Mouse (Mus musculus) heart, embryonic 12.5 days (tissue): Measurements from ENCODE around the gene Vps13c. TPM values are rescaled to one million over a fixed set of nuclear protein-coding genes. Genes with fewer than 3 reads are reported as not detected.

Experiments used
- ATAC-seq: fragments of 200-750 bp; cut with Nextera tagmentation; 2 replicates; pipeline ENCODE4 v1.8.0; 2017; ENCODE audit warnings: moderate TSS enrichment, moderate library complexity; ENCODE audit not compliant: insufficient number of reproducible peaks, low FRiP score
- H3K27ac ChIP-seq: fragments of 300-500 bp; sonication (generic); 2 replicates; pipeline ENCODE4 v1.5.1; 2016; ENCODE audit warnings: mild to moderate bottlenecking, moderate library complexity; ENCODE audit not compliant: poor library complexity, severe bottlenecking
- H3K27me3 ChIP-seq: fragments of 300-500 bp; sonication (generic); replicated peaks from 2 replicates; pipeline ENCODE4 v1.6.1; 2016; ENCODE audit warnings: mild to moderate bottlenecking, moderate library complexity
- H3K36me3 ChIP-seq: fragments of 300-500 bp; sonication (generic); 2 replicates; pipeline ENCODE4 v1.6.1; 2016; ENCODE audit warnings: mild to moderate bottlenecking, moderate library complexity
- H3K4me1 ChIP-seq: fragments of 300-500 bp; sonication (generic); replicated peaks from 2 replicates; pipeline ENCODE4 v1.6.1; 2016; ENCODE audit warnings: mild to moderate bottlenecking
- H3K4me2 ChIP-seq: fragments of 300-500 bp; sonication (generic); 2 replicates; pipeline ENCODE4 v1.6.1; 2016; ENCODE audit warnings: mild to moderate bottlenecking, moderate library complexity
- H3K4me3 ChIP-seq: fragments of 300-500 bp; sonication (generic); 2 replicates; pipeline ENCODE4 v1.5.1; 2016; ENCODE audit warnings: mild to moderate bottlenecking
- H3K9ac ChIP-seq: fragments of 300-500 bp; sonication (generic); 2 replicates; pipeline ENCODE4 v1.6.1; 2016; ENCODE audit warnings: mild to moderate bottlenecking, moderate library complexity
- H3K9me3 ChIP-seq: fragments of 300-500 bp; sonication (generic); replicated peaks from 2 replicates; pipeline ENCODE4 v1.6.1; 2016; ENCODE audit warnings: mild to moderate bottlenecking, moderate library complexity
- WGBS: fragments of 180-500 bp; shearing (Covaris S2); methylation state at CpG from one replicate; pipeline ENCODE4 v1.1.7; 2016; 5-methylcytosine and 5-hydroxymethylcytosine counted together
- polyA plus RNA-seq: library from polyadenylated mRNA; unstranded; fragments of >200 nt; fragmentation: Nextera tagmentation; extraction: Ambion mirVana; gene quantifications from 2 replicates; pipeline ENCODE4 v1.2.1, GENCODE M21; 2016

The Vps13c gene
- polyA plus RNA-seq, 1 experiment from 2014 or later = 6.3 TPM

- no peak overlapping the region for H3K9ac ChIP-seq
- H3K4me3 ChIP-seq = no peak overlapping the region
- H3K4me2 ChIP-seq = no peak overlapping the region
- 79% methylated on average over 5 of the region's 5 CpGs for WGBS
- no peaks in the 10 kb centered on the region for H3K27me3 ChIP-seq
- 0 out of 2 replicates have a peak, but pooled peaks cover 2% of the 10 kb centered on the region for H3K36me3 ChIP-seq
- no peaks in the 10 kb centered on the region; the same call in 1 of the 2 replicates for H3K4me1 ChIP-seq
- H3K9me3 ChIP-seq = no peaks in the 10 kb centered on the region
- ATAC-seq = no peak
- H3K27ac ChIP-seq = no peak overlapping the region
These were observed 23.1 kb downstream of the Vps13c start for GRCm38 (mm10) chr9:67863332-67863731.

- Histone ChIP-seq H3K4me1 (no peaks in the 10 kb centered on the region; the same call in 1 of the 2 replicates), H3K9ac (no peak overlapping the region), H3K27ac (no peak overlapping the region), H3K9me3 (no peaks in the 10 kb centered on the region), H3K36me3 (no peaks in the 10 kb centered on the region), H3K4me2 (no peak overlapping the region), H3K4me3 (no peak overlapping the region), H3K27me3 (no peaks in the 10 kb centered on the region)
- WGBS = 78% methylated on average over 4 of the region's 4 CpGs
- ATAC-seq = no peak
These were observed 23.8 kb downstream of the Vps13c start for GRCm38 (mm10) chr9:67864011-67864410.

DNA sequence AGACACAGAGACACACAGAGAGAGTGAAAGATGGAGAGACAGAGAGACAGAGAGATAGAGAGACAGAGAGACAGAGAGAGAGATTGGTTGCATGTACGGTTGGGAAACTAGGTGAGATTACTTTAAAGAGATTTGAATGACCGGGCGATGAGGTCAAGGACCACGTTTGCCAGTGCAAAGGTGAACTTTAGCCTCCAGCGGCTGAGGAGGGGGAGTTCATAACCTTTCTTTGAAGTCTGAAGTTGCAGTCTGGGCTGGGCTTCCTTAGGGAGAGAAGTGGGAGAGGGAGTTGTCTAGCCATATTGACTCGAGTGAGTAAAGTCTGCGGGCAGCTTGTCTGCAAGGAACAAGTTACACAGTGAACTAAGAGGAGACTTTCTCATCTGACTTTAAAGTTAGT, 25.2 kb downstream of the Vps13c start:
- 68% methylated on average over 7 of the region's 7 CpGs for WGBS
- no peak for ATAC-seq

GRCm38 (mm10) chr9:67867411-67867810, 27.2 kb downstream of the Vps13c start:
- H3K4me3 ChIP-seq = no peak overlapping the region
- peaks cover 7% of the 10 kb centered on the region for H3K4me1 ChIP-seq
- no peaks in the 10 kb centered on the region for H3K9me3 ChIP-seq
- no peak overlapping the region for H3K27ac ChIP-seq
- 83% methylated on average over 6 of the region's 6 CpGs for WGBS
- H3K4me2 ChIP-seq = no peak overlapping the region
- H3K27me3 ChIP-seq = no peaks in the 10 kb centered on the region
- H3K36me3 ChIP-seq = peaks cover under 1% of the 10 kb centered on the region; the same call in 1 of the 2 replicates
- no peak for ATAC-seq
- no peak overlapping the region for H3K9ac ChIP-seq

More for the DNA sequence above, 25.2 kb downstream of the Vps13c start:
- H3K4me3 ChIP-seq = no peak overlapping the region
- peaks cover 7% of the 10 kb centered on the region for H3K4me1 ChIP-seq
- H3K27ac ChIP-seq = no peak overlapping the region
- no peak overlapping the region for H3K9ac ChIP-seq
- H3K36me3 ChIP-seq = no peaks in the 10 kb centered on the region
- no peak overlapping the region for H3K4me2 ChIP-seq
- no peaks in the 10 kb centered on the region for H3K27me3 ChIP-seq
- H3K9me3 ChIP-seq = no peaks in the 10 kb centered on the region

DNA sequence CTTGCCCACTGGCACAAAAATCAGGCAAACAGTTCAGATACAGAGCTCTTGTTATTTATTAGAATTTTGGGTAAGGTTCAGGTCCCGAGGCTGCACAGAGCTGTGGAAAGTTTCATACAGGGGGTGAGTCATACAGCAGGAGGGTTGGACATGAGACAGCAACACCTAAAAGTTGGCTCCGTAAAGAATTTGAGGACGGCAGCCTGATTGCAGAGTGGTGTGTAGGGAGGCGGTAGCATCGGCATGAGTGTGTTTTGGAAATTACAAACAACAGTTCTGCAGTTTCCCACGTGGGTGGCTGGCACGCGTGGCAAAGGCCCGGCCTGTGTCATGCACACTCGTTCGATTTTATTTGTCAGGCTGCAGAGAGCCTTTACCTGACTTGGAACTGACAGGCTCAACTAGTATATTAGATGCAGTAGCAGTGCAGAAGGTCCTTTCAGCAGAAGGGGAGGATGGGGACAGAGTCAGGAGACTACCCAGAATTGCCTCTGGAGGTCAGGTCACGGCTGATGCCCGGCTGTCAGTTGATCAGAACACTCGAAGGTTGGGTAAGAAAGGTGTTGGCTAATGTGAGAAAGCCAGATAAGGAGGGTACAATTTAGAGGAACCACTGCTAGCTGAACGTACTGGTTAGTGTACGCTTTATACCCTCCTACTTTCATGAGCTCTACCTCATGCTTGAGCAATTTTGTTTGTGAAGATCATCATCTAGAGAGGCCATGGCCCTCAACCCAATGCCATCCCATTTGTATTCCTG, 29.7 kb downstream of the Vps13c start:
- ATAC-seq = no peak
- Histone ChIP-seq H3K9ac (no peak overlapping the region), H3K4me1 (peaks cover 7% of the 10 kb centered on the region), H3K4me2 (no peak overlapping the region), H3K27ac (no peak overlapping the region), H3K27me3 (no peaks in the 10 kb centered on the region), H3K9me3 (no peaks in the 10 kb centered on the region), H3K36me3 (peaks cover 2% of the 10 kb centered on the region; the same call in 1 of the 2 replicates), H3K4me3 (no peak overlapping the region)
- 71% methylated on average over 16 of the region's 16 CpGs for WGBS

DNA sequence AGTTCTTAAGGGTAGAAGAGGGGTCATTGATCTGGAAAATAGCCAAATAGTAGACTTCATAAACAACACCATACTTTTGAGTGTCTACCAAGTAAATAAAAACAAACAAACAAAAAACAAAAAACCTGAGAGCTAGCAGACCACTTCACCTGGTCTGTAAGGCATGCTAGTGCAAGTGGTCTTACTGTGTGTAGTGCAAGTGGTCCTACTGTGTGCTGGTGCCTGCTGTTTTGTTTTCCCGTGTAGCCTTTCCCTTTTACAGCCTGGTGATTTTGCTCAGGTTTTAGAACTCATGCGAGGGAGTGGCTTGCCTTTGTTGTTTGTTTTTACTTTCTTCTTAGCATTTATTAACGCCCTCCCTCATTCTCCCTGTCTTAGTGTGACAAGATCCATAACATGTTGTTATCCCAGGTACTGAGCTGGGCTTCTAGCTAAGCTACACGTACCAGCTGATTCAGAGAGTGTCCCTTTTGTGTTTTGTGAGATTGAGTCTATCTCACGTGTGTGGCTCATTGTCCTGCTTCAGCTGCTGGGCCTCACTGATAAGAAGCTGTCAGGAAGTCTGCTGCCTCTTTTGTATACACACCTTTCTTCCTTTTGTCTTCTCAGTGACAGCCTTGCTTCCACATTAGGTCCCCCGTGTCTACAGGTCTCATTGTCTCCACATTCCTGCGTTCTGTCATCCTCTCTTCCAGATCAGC, 34.5 kb downstream of the Vps13c start:
- peak; percentile 85 for ATAC-seq
- WGBS = 47% methylated on average over 7 of the region's 7 CpGs
- H3K27ac ChIP-seq = peak overlapping the region; percentile 57

GRCm38 (mm10) chr9:67875337-67875736, 35.1 kb downstream of the Vps13c start:
- H3K4me1 ChIP-seq = no peaks in the 10 kb centered on the region; the same call in 1 of the 2 replicates
- WGBS = 54% methylated on average over 2 of the region's 2 CpGs
- no peaks in the 10 kb centered on the region for H3K27me3 ChIP-seq
- H3K4me3 ChIP-seq = no peak overlapping the region
- peak; percentile 54 for ATAC-seq
- H3K36me3 ChIP-seq = peaks cover 18% of the 10 kb centered on the region; the same call in 1 of the 2 replicates
- no peak overlapping the region for H3K9ac ChIP-seq
- H3K27ac ChIP-seq = no peak overlapping the region; the same call in 1 of the 2 replicates
- H3K4me2 ChIP-seq = no peak overlapping the region
- no peaks in the 10 kb centered on the region for H3K9me3 ChIP-seq

More for the DNA sequence above, 34.5 kb downstream of the Vps13c start:
- Histone ChIP-seq H3K27me3 (no peaks in the 10 kb centered on the region), H3K4me1 (peaks cover 5% of the 10 kb centered on the region), H3K36me3 (peaks cover 15% of the 10 kb centered on the region; the same call in 1 of the 2 replicates), H3K9ac (no peak overlapping the region), H3K4me3 (no peak overlapping the region), H3K4me2 (no peak overlapping the region), H3K9me3 (no peaks in the 10 kb centered on the region)

DNA sequence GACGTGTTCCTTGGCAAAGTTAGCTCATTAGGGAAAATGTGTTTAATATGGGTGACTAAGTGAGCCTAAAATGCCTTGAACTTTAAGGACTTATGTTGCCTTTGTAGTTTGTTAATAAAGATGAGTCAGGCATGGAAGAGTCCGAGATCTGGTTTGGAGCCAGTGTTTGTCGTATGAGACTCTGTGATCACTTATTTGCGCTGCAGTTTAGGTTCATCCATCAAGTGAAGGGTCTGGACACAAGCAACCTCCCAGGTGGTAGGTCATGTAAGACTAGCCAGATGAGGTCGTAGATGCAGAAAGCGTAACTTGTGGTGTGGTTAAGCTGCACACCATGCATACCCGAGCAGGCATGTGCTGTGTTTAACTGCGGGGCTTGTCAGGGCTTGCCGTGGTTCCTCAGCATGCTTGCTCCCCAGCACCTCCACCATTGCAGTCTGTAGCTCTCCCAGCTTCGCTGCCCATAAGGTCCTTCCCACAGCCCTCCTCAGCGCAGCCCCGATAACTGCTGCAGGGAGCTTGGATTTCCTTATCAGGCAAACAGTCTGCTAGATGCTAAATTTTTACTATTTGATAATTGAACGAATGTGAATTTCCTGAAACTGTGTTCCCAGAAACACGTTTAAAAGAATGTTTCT, 37.0 kb downstream of the Vps13c start:
- ATAC-seq = no peak
- Histone ChIP-seq H3K4me1 (no peaks in the 10 kb centered on the region; the same call in 1 of the 2 replicates), H3K4me2 (no peak overlapping the region), H3K36me3 (peaks cover 30% of the 10 kb centered on the region; the same call in 1 of the 2 replicates), H3K27ac (no peak overlapping the region), H3K27me3 (no peaks in the 10 kb centered on the region), H3K9ac (no peak overlapping the region), H3K4me3 (no peak overlapping the region), H3K9me3 (no peaks in the 10 kb centered on the region)
- WGBS = 72% methylated on average over 14 of the region's 14 CpGs

- 83% methylated on average over 11 of the region's 11 CpGs for WGBS
- H3K4me2 ChIP-seq = no peak overlapping the region
- no peaks in the 10 kb centered on the region for H3K27me3 ChIP-seq
- H3K27ac ChIP-seq = no peak overlapping the region
- H3K9me3 ChIP-seq = no peaks in the 10 kb centered on the region
- no peak overlapping the region for H3K9ac ChIP-seq
- H3K36me3 ChIP-seq = peaks cover 29% of the 10 kb centered on the region; the same call in 1 of the 2 replicates
- no peak overlapping the region for H3K4me3 ChIP-seq
- H3K4me1 ChIP-seq = no peaks in the 10 kb centered on the region; the same call in 1 of the 2 replicates
- no peak for ATAC-seq
These were observed 38.1 kb downstream of the Vps13c start for GRCm38 (mm10) chr9:67878197-67878769.

DNA sequence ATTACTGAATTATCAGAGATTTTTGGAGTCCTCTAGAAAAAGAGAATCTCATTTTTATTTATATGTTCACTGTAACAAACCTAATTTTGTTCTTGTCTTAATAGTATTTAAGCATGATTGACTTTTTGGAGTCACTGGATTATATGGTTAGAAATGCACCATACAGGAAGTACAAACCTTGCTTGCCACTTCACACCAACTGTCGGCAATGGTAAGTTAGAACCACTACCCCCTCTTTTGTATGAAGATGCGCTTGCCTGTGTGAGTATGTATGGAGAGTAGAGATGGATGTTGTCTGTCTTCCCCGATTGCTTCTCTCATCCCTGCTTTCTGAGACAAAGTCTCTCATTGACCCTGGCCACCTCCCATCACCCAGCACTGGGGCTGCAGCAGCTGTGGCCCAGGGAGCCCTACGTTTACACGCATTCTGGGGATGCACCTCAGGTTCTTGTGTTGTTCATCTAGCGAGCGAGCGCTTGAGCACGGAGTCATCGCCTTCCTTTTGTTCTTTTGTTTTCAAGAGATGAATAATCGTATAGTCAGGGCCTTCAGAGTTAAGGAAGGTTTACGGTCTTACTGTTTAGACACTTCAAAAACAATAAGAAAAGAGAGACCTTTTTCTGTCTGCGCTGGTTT, 43.3 kb downstream of the Vps13c start:
- H3K27ac ChIP-seq = peak overlapping the region; percentile 39; the same call in 1 of the 2 replicates
- H3K9ac ChIP-seq = no peak overlapping the region
- H3K27me3 ChIP-seq = no peaks in the 10 kb centered on the region
- ATAC-seq = no peak
- H3K4me2 ChIP-seq = no peak overlapping the region
- H3K4me3 ChIP-seq = no peak overlapping the region
- H3K36me3 ChIP-seq = peaks cover 32% of the 10 kb centered on the region
- H3K4me1 ChIP-seq = peaks cover 19% of the 10 kb centered on the region
- no peaks in the 10 kb centered on the region for H3K9me3 ChIP-seq
- 88% methylated on average over 13 of the region's 13 CpGs for WGBS
